8 mouse cellular contexts compared by ENCODE assay signal in the genomic region with DNA sequence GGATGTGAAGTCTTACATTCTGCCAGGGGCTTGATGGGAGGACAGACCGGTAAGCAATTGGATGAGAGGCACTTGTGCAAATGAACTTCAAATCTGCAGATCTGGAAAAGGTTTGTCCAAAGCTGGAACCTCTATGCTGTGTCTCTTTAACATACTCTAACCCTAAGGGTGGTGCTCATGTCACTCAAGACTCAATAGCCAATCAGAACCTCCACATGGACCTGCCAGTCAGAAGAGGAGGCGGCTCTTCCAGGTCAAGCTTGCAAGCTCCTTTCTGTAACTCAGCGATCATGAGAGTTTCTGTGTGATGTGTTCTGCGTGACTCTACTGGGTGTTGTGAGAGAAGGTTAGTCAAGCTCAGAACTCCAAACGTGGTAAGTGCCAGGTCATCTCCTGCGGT. TPM values are rescaled to one million over a fixed set of nuclear protein-coding genes. Genes with fewer than 3 reads are reported as not detected.
DNase-seq lines count a peak whose midpoint lies in the region; ATAC-seq and TF ChIP-seq lines count a peak whose summit lies in the region.
"Not testable (repeated sequence)": the region's sequence is repeated elsewhere in the genome, so short reads cannot be mapped to it uniquely, and the experiment has no call there.

A gene (plus strand): TSS at position 278 of the 400 bp plus-strand sequence.

- not testable (repeated sequence) for H3K36me3 ChIP-seq in ES-Bruce4 (ENCODE audit: control insufficient read depth, insufficient read depth, low read length, poor library complexity, severe bottlenecking); hindbrain, embryonic 13.5 days; limb, embryonic 15.5 days; midbrain, embryonic 13.5 days; spleen, adult 2 months (ENCODE audit: control insufficient read depth, insufficient read depth, low read length)

- peak within 1 kb of the TSS; percentile 61 for H3K4me3 ChIP-seq in ES-Bruce4 (ENCODE audit: low read depth, low read length)
- peak within 1 kb of the TSS; percentile 76 for H3K4me3 ChIP-seq in gastrocnemius, adult 2 months
- peak within 1 kb of the TSS; percentile 46 for H3K4me3 ChIP-seq in hindbrain, embryonic 13.5 days
- H3K4me3 ChIP-seq in limb, embryonic 15.5 days: peak within 1 kb of the TSS; percentile 44
- peak within 1 kb of the TSS; percentile 48 for H3K4me3 ChIP-seq in midbrain, embryonic 13.5 days (replicated peaks)
- H3K4me3 ChIP-seq in spleen, adult 2 months (ENCODE audit: extremely low read depth, insufficient read depth, insufficient read length): peak within 1 kb of the TSS; percentile 61

- not testable (repeated sequence) for H3K27ac ChIP-seq in ES-Bruce4 (ENCODE audit: insufficient read depth, low read length); hindbrain, embryonic 13.5 days; midbrain, embryonic 13.5 days; spleen, adult 2 months (ENCODE audit: insufficient read depth, low read length)
- peak within 1 kb of the TSS; percentile 54 for H3K27ac ChIP-seq in gastrocnemius, adult 2 months
- H3K27ac ChIP-seq in limb, embryonic 15.5 days: peak within 1 kb of the TSS; percentile 65; the same call in 1 of the 2 replicates

- WGBS in hindbrain, embryonic 13.5 days: 0% methylated on average over 1 of the region's 6 CpGs
- WGBS in limb, embryonic 15.5 days: 0% methylated on average over 1 of the region's 6 CpGs
- WGBS in midbrain, embryonic 13.5 days: 3% methylated on average over 4 of the region's 6 CpGs
- 3% methylated on average over 3 of the region's 6 CpGs for WGBS in spleen, adult 2 months

- not testable (repeated sequence) for ATAC-seq in hindbrain, embryonic 13.5 days (ENCODE audit: low FRiP score); limb, embryonic 15.5 days (ENCODE audit: insufficient number of reproducible peaks, low FRiP score, low TSS enrichment, low read depth); midbrain, embryonic 13.5 days

- not testable (repeated sequence) for H3K4me1 ChIP-seq in ES-Bruce4 (ENCODE audit: control insufficient read depth, insufficient read depth, low read length); hindbrain, embryonic 13.5 days (replicated peaks); limb, embryonic 15.5 days; midbrain, embryonic 13.5 days (replicated peaks); spleen, adult 2 months (ENCODE audit: control insufficient read depth, insufficient read depth, insufficient read length)

- H3K9ac ChIP-seq in ES-Bruce4 (ENCODE audit: low read depth, poor library complexity, severe bottlenecking): peak within 1 kb of the TSS; percentile 12; the same call in 1 of the 2 replicates
- H3K9ac ChIP-seq in hindbrain, embryonic 13.5 days: peak within 1 kb of the TSS; percentile 64
- not testable (repeated sequence) for H3K9ac ChIP-seq in limb, embryonic 15.5 days
- H3K9ac ChIP-seq in midbrain, embryonic 13.5 days (replicated peaks): peak within 1 kb of the TSS; percentile 46; the same call in 1 of the 2 replicates

- H3K9me3 ChIP-seq in ES-Bruce4 (replicated peaks; ENCODE audit: control insufficient read depth, insufficient read depth, low read length, poor library complexity, severe bottlenecking); hindbrain, embryonic 13.5 days; limb, embryonic 15.5 days; midbrain, embryonic 13.5 days: not testable (repeated sequence)

- TF ChIP-seq POLR2A in ES-Bruce4 (IDR thresholded peaks at IDR 0.05; ENCODE audit: insufficient read depth, low read length); spleen, adult 2 months (IDR thresholded peaks at IDR 0.05; ENCODE audit: low read depth, low read length): not testable (repeated sequence)

- TF ChIP-seq EP300 in ES-Bruce4 (IDR thresholded peaks at IDR 0.05; ENCODE audit: insufficient read depth, low read depth, low read length): not testable (repeated sequence)

- not testable (repeated sequence) for H3K27me3 ChIP-seq in ES-Bruce4 (ENCODE audit: control insufficient read depth, insufficient read depth, low read length, poor library complexity, severe bottlenecking); hindbrain, embryonic 13.5 days; limb, embryonic 15.5 days; midbrain, embryonic 13.5 days; spleen, adult 2 months (ENCODE audit: control insufficient read depth, insufficient read depth, low read length)

- intact Hi-C loops in gastrocnemius, adult 2 months (cut with DNase I): not testable (repeated sequence)

- peak within 1 kb of the TSS; percentile 48 for H3K4me2 ChIP-seq in hindbrain, embryonic 13.5 days
- peak within 1 kb of the TSS; percentile 27 for H3K4me2 ChIP-seq in limb, embryonic 15.5 days
- peak within 1 kb of the TSS; percentile 52 for H3K4me2 ChIP-seq in midbrain, embryonic 13.5 days (replicated peaks)

- DNase-seq in cerebellum, postnatal 25 days: peak; percentile 10 to 47
- DNase-seq in gastrocnemius, adult 2 months; spleen, adult 2 months (ENCODE audit: low read depth in 1 of 2, low spot score in 2 of 2): not testable (repeated sequence)
- peak; percentile 17 to 42 for DNase-seq in layer of hippocampus, adult 18-20 months (ENCODE audit: low spot score in 2 of 2)

- TF ChIP-seq CTCF in ES-Bruce4 (IDR thresholded peaks at IDR 0.05; ENCODE audit: low read depth, low read length); gastrocnemius, adult 2 months (IDR thresholded peaks at IDR 0.05); spleen, adult 2 months (IDR thresholded peaks at IDR 0.05; ENCODE audit: extremely low read depth, insufficient read depth, insufficient read length, insufficient replicate concordance): not testable (repeated sequence)

RNA-seq across cellular contexts. Expression of the gene that starts here (rescaled TPM):
- 9.5 and 10.5 TPM in 2 replicates for polyA plus RNA-seq in ES-Bruce4 (2011; ENCODE audit: insufficient read depth, insufficient read length, low read depth, missing spikeins)
- total RNA-seq in gastrocnemius, adult 2 months (2021): 1 to 10 TPM; 8.6 to 9.3 TPM
- polyA plus RNA-seq in hindbrain, embryonic 13.5 days (2015; fragmentation: Nextera tagmentation; extraction: Ambion mirVana): 34.2 and 36.5 TPM in 2 replicates
- 10 to 100 TPM; 29.3 to 29.9 TPM for total RNA-seq in layer of hippocampus, adult 18-20 months (2021)
- polyA plus RNA-seq in limb, embryonic 15.5 days (2015; fragmentation: Nextera tagmentation; extraction: Ambion mirVana): 24.8 and 27.5 TPM in 2 replicates
- polyA plus RNA-seq in midbrain, embryonic 13.5 days (2015; fragmentation: Nextera tagmentation; extraction: Ambion mirVana): 36.1 and 37.3 TPM in 2 replicates
- polyA plus RNA-seq in spleen, adult 2 months (2012; rRNA removed): 0.85 and 0.96 TPM in 2 replicates
